Comparison of ENCODE assay signal across 9 mouse cellular contexts in the genomic region with DNA sequence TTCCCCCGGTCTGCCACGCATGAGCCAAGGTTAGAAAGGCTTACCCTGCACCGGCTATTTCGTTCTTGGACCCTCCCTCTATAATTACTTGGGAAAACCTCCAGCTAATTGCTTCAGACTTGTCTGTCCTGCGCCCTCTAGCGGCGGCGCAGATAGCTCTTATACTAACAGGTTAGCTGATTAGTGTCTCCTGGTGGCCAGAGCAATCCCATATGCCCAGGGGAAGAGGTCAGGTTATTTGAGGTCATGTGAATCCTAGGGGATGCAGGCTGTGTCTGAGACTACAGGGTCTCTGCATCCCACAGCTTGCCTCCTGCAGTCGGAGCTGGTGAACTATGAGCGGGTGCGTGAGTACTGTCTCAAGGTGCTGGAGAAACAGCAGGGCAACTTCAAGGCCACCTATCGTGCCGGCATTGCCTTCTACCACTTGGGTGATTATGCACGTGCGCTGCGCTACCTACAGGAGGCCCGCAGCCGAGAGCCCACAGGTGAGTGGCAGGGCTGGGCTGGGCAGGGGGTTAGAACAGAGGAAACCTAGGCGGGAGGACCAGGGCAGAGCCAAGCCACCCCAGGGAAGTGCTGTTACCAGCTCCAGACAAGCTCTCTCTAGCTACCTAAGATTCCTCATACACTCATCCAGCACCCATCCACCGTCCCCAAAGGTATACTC. TPM values are rescaled to one million over a fixed set of nuclear protein-coding genes. Genes with fewer than 3 reads are reported as not detected.
DNase-seq lines count a peak whose midpoint lies in the region; ATAC-seq and TF ChIP-seq lines count a peak whose summit lies in the region.
"Had no signal": no experiment of that assay in that cellular context is flagged by ENCODE, and none has a peak within 500 bp of the region (broad histone marks: within the 10 kb centered on the region; RNA-seq: fewer than 3 reads in every experiment).

No protein-coding gene starts in this region.

- ATAC-seq in frontal cortex, adult (ENCODE audit: low TSS enrichment): no peak
- no peak for ATAC-seq in forebrain, postnatal 0 days
- no peak for ATAC-seq in midbrain, embryonic 14.5 days (ENCODE audit: low FRiP score, low TSS enrichment)

- no peaks in the 10 kb centered on the region for H3K27me3 ChIP-seq in forebrain, postnatal 0 days (ENCODE audit: insufficient read depth, low read length)
- H3K27me3 ChIP-seq in midbrain, embryonic 14.5 days (ENCODE audit: control insufficient read depth, insufficient read depth, low read length): no peaks in the 10 kb centered on the region

- WGBS in forebrain, postnatal 0 days: 66% methylated on average over 20 of the region's 20 CpGs
- WGBS in midbrain, embryonic 14.5 days: 66% methylated on average over 20 of the region's 20 CpGs

- peaks cover 35% of the 10 kb centered on the region for H3K36me3 ChIP-seq in forebrain, postnatal 0 days (ENCODE audit: insufficient read depth)
- H3K36me3 ChIP-seq in midbrain, embryonic 14.5 days (ENCODE audit: control insufficient read depth, insufficient read depth, low read length): peaks cover 40% of the 10 kb centered on the region
- H3K36me3 ChIP-seq: heart, embryonic 15.5 days had no signal

- peak overlapping the region; percentile 94; the same call in 1 of the 2 replicates for H3K27ac ChIP-seq in forebrain, postnatal 0 days (ENCODE audit: low read depth, low read length)
- H3K27ac ChIP-seq in midbrain, embryonic 14.5 days (replicated peaks; ENCODE audit: low read depth, low read length): peak overlapping the region; percentile 95
- H3K27ac ChIP-seq: heart, embryonic 15.5 days had no signal

- peak; percentile 62 to 80 for DNase-seq in frontal cortex, adult 2 months (ENCODE audit: extremely low spot score in 1 of 2, low spot score in 1 of 2)
- DNase-seq in adrenal gland, postnatal 36 days: peak; percentile 35 to 45
- DNase-seq in forebrain, postnatal 0 days: peak; percentile 60
- DNase-seq in layer of hippocampus, postnatal 14 days (ENCODE audit: low spot score in 2 of 2): peak; percentile 53 to 68
- DNase-seq in midbrain, embryonic 14.5 days: peak; percentile 47
- peak; percentile 29 for DNase-seq in thymus, postnatal 25 days
- DNase-seq in gastrocnemius, postnatal 4 days (ENCODE audit: low spot score in 2 of 2): no peak

- H3K4me1 ChIP-seq in forebrain, postnatal 0 days (ENCODE audit: insufficient read depth): peaks cover 15% of the 10 kb centered on the region; the same call in 1 of the 2 replicates
- H3K4me1 ChIP-seq in midbrain, embryonic 14.5 days (ENCODE audit: control insufficient read depth, insufficient read depth, low read length): peaks cover 11% of the 10 kb centered on the region; the same call in 1 of the 2 replicates

- TF ChIP-seq CTCF in forebrain, postnatal 0 days (IDR thresholded peaks at IDR 0.05; ENCODE audit: low read depth): peak; percentile 68

- H3K9me3 ChIP-seq in forebrain, postnatal 0 days (ENCODE audit: low read length): no peaks in the 10 kb centered on the region
- no peaks in the 10 kb centered on the region for H3K9me3 ChIP-seq in midbrain, embryonic 14.5 days (ENCODE audit: control insufficient read depth, low read length)
- H3K9me3 ChIP-seq: heart, embryonic 15.5 days had no signal

- peak overlapping the region; percentile 69 for H3K4me3 ChIP-seq in forebrain, postnatal 0 days (ENCODE audit: low read depth, low read length)
- H3K4me3 ChIP-seq in midbrain, embryonic 14.5 days (replicated peaks; ENCODE audit: low read depth, low read length): peak overlapping the region; percentile 65

- H3K9ac ChIP-seq in forebrain, postnatal 0 days: peak overlapping the region; percentile 93
- peak overlapping the region; percentile 85 for H3K9ac ChIP-seq in midbrain, embryonic 14.5 days (replicated peaks; ENCODE audit: low read length)
- H3K9ac ChIP-seq: heart, embryonic 15.5 days had no signal

- peak overlapping the region; percentile 72 for H3K4me2 ChIP-seq in forebrain, postnatal 0 days (ENCODE audit: low read depth)
- H3K4me2 ChIP-seq in midbrain, embryonic 14.5 days (ENCODE audit: low read length): peak overlapping the region; percentile 75

RNA-seq across cellular contexts. Expression of a gene that starts 1.0 kb away (rescaled TPM):
- 139 and 148 TPM in 2 replicates for polyA plus RNA-seq in frontal cortex, adult 2 months (2012; rRNA removed)
- under 1 TPM in 1 of 2 experiments, not detected in 1; 0.13 TPM for total RNA-seq in adrenal gland, postnatal 36 days (2021)
- total RNA-seq in forebrain, postnatal 0 days (2014; rRNA removed): 95.8 and 111 TPM in 2 replicates
- 116 and 118 TPM in 2 replicates for polyA plus RNA-seq in forebrain, postnatal 0 days (2015; fragmentation: Nextera tagmentation; extraction: Ambion mirVana)
- 10 to 100 TPM; 81.8 to 84.7 TPM for total RNA-seq in layer of hippocampus, postnatal 14 days (2021)
- 71.3 and 104 TPM in 2 replicates for polyA plus RNA-seq in midbrain, embryonic 14.5 days (2014; fragmentation: Nextera tagmentation; extraction: Ambion mirVana)
- total RNA-seq in gastrocnemius, postnatal 4 days (2021): not detected
- polyA plus RNA-seq: heart, embryonic 15.5 days had no signal

RNA-seq across cellular contexts. Expression of a gene that starts 19.7 kb away (rescaled TPM):
- 145 and 150 TPM in 2 replicates for polyA plus RNA-seq in frontal cortex, adult 2 months (2012; rRNA removed)
- 10 to 100 TPM; 29.6 to 32.0 TPM for total RNA-seq in adrenal gland, postnatal 36 days (2021)
- total RNA-seq in forebrain, postnatal 0 days (2014; rRNA removed): 117 and 126 TPM in 2 replicates
- polyA plus RNA-seq in forebrain, postnatal 0 days (2015; fragmentation: Nextera tagmentation; extraction: Ambion mirVana): 20.8 and 22.5 TPM in 2 replicates
- total RNA-seq in layer of hippocampus, postnatal 14 days (2021): 100 to 1,000 TPM; 197 TPM
- polyA plus RNA-seq in midbrain, embryonic 14.5 days (2014; fragmentation: Nextera tagmentation; extraction: Ambion mirVana): 19.0 and 24.0 TPM in 2 replicates
- total RNA-seq in gastrocnemius, postnatal 4 days (2021): 10 to 100 TPM; 19.2 to 20.0 TPM

RNA-seq across cellular contexts. Expression of a gene that starts 34.4 kb away (rescaled TPM):
- 7.2 and 8.2 TPM in 2 replicates for polyA plus RNA-seq in frontal cortex, adult 2 months (2012; rRNA removed)
- total RNA-seq in adrenal gland, postnatal 36 days (2021): 1 to 10 TPM; 1.2 to 2.3 TPM
- 8.5 and 10.6 TPM in 2 replicates for total RNA-seq in forebrain, postnatal 0 days (2014; rRNA removed)
- polyA plus RNA-seq in forebrain, postnatal 0 days (2015; fragmentation: Nextera tagmentation; extraction: Ambion mirVana): 5.7 and 6.5 TPM in 2 replicates
- total RNA-seq in layer of hippocampus, postnatal 14 days (2021): 10 to 100 TPM in 1 of 2 experiments, 1 to 10 TPM in 1; 7.3 to 10.3 TPM
- polyA plus RNA-seq in midbrain, embryonic 14.5 days (2014; fragmentation: Nextera tagmentation; extraction: Ambion mirVana): 15.1 and 15.5 TPM in 2 replicates
- total RNA-seq in gastrocnemius, postnatal 4 days (2021): 1 to 10 TPM; 1.4 to 2.1 TPM

Comparison
In these comparisons a context has a peak if more than half of its experiments do, and no peak if none do; other contexts are left out.
1. DNase-seq: peak in frontal cortex, adult 2 months (2 of 2), adrenal gland, postnatal 36 days (2 of 2), forebrain, postnatal 0 days (single experiment), layer of hippocampus, postnatal 14 days (2 of 2), midbrain, embryonic 14.5 days (single experiment) and thymus, postnatal 25 days (single experiment); none in gastrocnemius, postnatal 4 days (0 of 2).
2. RNA of a gene that starts 1.0 kb away (total RNA-seq): 95.8 to 111 TPM in forebrain, postnatal 0 days and 81.8 to 84.7 TPM in layer of hippocampus, postnatal 14 days; 0.13 TPM in adrenal gland, postnatal 36 days and not detected in gastrocnemius, postnatal 4 days; every median in the first group is over 10 times any median in the second.